Mouse (Mus musculus): Measurements from ENCODE around the gene Daw1.
A peak's percentile ranks its signal among the peaks of the same experiment; 100 is the strongest.

Daw1 gene

GRCm38 (mm10) chr1:83218260-83218659, 58.7 kb downstream of the Daw1 start:
- no peak for DNase-seq

DNA sequence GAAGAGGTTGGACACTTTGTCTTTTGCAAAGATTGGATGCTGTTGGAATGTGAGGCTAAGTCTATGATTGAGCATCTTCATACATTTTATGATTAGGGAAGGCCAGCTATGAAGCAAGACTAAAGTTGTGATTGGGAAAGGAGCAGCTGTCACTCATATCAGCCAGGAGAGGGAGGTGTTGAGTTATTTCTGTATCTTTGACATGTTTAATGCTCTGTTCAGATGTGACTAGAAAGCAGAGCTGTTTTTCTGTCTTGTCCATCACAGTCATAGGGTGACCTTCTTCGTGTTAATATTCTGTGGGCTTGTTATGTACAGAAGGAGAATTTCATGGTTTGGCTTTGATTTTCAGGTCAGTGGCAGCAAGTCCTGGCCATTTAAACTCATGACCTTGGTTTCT, 63.5 kb downstream of the Daw1 start:
- no peak for DNase-seq

DNA sequence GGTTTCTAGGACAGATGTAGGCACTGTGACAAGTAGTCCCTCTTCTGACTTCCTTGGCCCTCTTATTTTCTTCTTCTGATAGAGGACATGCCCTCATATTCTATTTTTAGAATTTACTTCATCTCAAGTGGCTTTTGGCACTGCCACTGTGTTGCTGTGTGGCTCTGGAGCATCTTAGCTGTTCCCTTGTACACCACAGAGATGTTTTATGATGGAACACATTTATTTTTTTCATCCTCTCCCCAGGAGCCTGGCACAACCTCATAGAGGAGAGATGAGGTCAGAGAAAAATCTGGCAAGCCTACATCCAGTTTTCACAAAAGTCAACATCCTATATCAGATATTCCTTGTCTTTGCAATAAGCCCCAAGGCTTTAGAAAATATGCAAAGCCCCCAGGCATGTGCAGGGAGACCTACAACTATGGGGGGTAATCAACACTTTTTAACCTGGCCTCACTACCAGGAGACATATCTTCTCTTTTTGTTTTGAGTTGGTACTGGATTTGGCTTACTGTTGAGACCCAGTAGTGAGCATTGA, 64.9 kb downstream of the Daw1 start:
- DNase-seq, result no peak

- DNase-seq, result no peak
Observed at GRCm38 (mm10) chr1:83227946-83228345, 68.4 kb downstream of the Daw1 start.

GRCm38 (mm10) chr1:83248235-83248746, 88.7 kb downstream of the Daw1 start:
- DNase-seq, result peak; percentile 29

DNA sequence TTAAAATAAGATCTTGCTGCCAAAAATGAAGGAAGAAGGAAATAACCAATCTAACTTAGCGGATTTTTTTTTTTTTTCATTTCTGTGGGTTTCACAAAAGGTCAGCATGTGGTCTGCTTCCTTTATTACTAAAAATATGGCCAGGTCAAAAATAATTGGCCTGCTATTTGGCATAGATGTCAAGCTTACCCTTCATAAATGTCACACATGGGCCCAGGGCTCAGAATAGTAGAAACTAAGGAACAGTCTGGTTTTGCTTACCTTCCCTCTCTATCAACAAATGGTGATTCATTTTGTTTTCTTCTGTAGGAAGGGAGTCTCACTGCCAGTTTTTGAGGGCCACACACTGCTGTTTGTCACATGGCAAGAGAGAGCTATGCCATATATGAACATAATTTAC, 92.2 kb downstream of the Daw1 start:
- no peak for DNase-seq
